Comparison of ENCODE assay signal across 8 mouse cellular contexts in the genomic region with DNA sequence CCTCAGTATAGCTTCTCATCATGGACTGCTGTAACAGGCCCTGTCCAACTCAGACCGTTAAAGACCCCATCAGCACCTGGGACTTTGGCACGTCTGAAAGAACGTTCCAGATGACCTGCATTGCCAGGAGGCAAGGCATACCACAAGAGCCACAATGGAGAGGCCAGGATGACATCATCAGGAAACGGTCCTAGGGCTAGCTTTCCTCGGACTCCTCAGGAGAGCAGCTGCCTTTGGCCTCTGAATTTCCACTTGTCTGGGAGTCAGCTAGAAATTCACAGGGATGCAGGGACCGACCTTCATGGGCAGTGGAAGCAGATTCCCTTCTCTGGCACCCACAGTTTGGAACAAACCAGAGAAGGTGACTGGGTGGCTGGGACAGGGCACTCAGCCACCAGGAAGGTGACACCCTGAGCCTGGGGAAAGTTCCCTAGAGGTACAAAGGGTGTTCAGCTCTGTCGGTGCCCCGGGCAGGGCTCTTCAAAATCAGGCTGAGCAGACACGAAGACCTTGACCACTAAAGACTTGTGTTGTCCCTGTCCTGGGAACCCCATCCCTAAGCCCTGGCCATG. TPM values are rescaled to one million over a fixed set of nuclear protein-coding genes. Genes with fewer than 3 reads are reported as not detected.
DNase-seq lines count a peak whose midpoint lies in the region; ATAC-seq and TF ChIP-seq lines count a peak whose summit lies in the region.

No protein-coding gene starts in this region.

- ATAC-seq in neural tube, embryonic 11.5 days (ENCODE audit: insufficient read depth, low FRiP score, low TSS enrichment) = no peak
- ATAC-seq in forebrain, postnatal 0 days = no peak
- no peak for ATAC-seq in kidney, embryonic 16.5 days (ENCODE audit: low FRiP score, low TSS enrichment)

- TF ChIP-seq CTCF in forebrain, postnatal 0 days (IDR thresholded peaks at IDR 0.05; ENCODE audit: low read depth) = no peak
- TF ChIP-seq CTCF in small intestine, adult 2 months (IDR thresholded peaks at IDR 0.05; ENCODE audit: extremely low read depth, insufficient read length, insufficient replicate concordance, low read depth, low read length) = no peak

- H3K9ac ChIP-seq in neural tube, embryonic 11.5 days (ENCODE audit: low read length) = peak overlapping the region; percentile 20; the same call in 1 of the 2 replicates
- 0 out of 2 replicates have a peak overlapping the region, but pooled peaks have one; percentile 23 for H3K9ac ChIP-seq in forebrain, postnatal 0 days
- H3K9ac ChIP-seq in kidney, embryonic 16.5 days (replicated peaks; ENCODE audit: low read length) = no peak overlapping the region

- H3K36me3 ChIP-seq in neural tube, embryonic 11.5 days (ENCODE audit: control insufficient read depth, insufficient read depth, low read length) = no peaks in the 10 kb centered on the region
- no peaks in the 10 kb centered on the region for H3K36me3 ChIP-seq in forebrain, postnatal 0 days (ENCODE audit: insufficient read depth)
- no peaks in the 10 kb centered on the region for H3K36me3 ChIP-seq in kidney, embryonic 16.5 days (ENCODE audit: insufficient read depth, low read length)
- H3K36me3 ChIP-seq in small intestine, adult 2 months (ENCODE audit: control insufficient read depth, insufficient read depth, low read length) = no peaks in the 10 kb centered on the region

- no peak for TF ChIP-seq POLR2A in small intestine, adult 2 months (IDR thresholded peaks at IDR 0.05; ENCODE audit: low read depth, low read length)

- H3K27ac ChIP-seq in neural tube, embryonic 11.5 days (ENCODE audit: low read depth, low read length) = peak overlapping the region; percentile 92
- peak overlapping the region; percentile 77 for H3K27ac ChIP-seq in forebrain, postnatal 0 days (ENCODE audit: low read depth, low read length)
- H3K27ac ChIP-seq in kidney, embryonic 16.5 days (ENCODE audit: low read length) = peak overlapping the region; percentile 76
- H3K27ac ChIP-seq in small intestine, adult 2 months (ENCODE audit: insufficient read depth, low read depth, low read length) = peak overlapping the region; percentile 51

- no peaks in the 10 kb centered on the region for H3K27me3 ChIP-seq in neural tube, embryonic 11.5 days (ENCODE audit: control insufficient read depth, insufficient read depth, low read length)
- no peaks in the 10 kb centered on the region for H3K27me3 ChIP-seq in forebrain, postnatal 0 days (ENCODE audit: insufficient read depth, low read length)
- no peaks in the 10 kb centered on the region for H3K27me3 ChIP-seq in kidney, embryonic 16.5 days (ENCODE audit: insufficient read depth, low read length)
- H3K27me3 ChIP-seq in small intestine, adult 2 months (ENCODE audit: control insufficient read depth, insufficient read depth, low read length) = no peaks in the 10 kb centered on the region

- no peak for DNase-seq in neural tube, embryonic 11.5 days (ENCODE audit: low spot score)
- no peak for DNase-seq in neural tube, embryonic 10.5 days (ENCODE audit: extremely low spot score, low spot score)
- DNase-seq in forebrain, postnatal 0 days = peak; percentile 22
- no peak for DNase-seq in urinary bladder, postnatal 10 days (ENCODE audit: low spot score)
- no peak for DNase-seq in thymus, postnatal 14 days
- no peak for DNase-seq in right cerebral cortex, postnatal 4 days

- no peak overlapping the region; the same call in 1 of the 2 replicates for H3K4me2 ChIP-seq in neural tube, embryonic 11.5 days (ENCODE audit: low read depth)
- H3K4me2 ChIP-seq in forebrain, postnatal 0 days (ENCODE audit: low read depth) = peak overlapping the region; percentile 21; the same call in 1 of the 2 replicates
- H3K4me2 ChIP-seq in kidney, embryonic 16.5 days (replicated peaks; ENCODE audit: low read depth, low read length) = no peak overlapping the region

- no peaks in the 10 kb centered on the region for H3K9me3 ChIP-seq in neural tube, embryonic 11.5 days (ENCODE audit: control insufficient read depth, low read length)
- H3K9me3 ChIP-seq in forebrain, postnatal 0 days (ENCODE audit: low read length) = no peaks in the 10 kb centered on the region
- no peaks in the 10 kb centered on the region for H3K9me3 ChIP-seq in kidney, embryonic 16.5 days (ENCODE audit: low read length)

- H3K4me3 ChIP-seq in neural tube, embryonic 11.5 days (ENCODE audit: low read depth, low read length) = no peak overlapping the region
- H3K4me3 ChIP-seq in forebrain, postnatal 0 days (ENCODE audit: low read depth, low read length) = no peak overlapping the region
- no peak overlapping the region for H3K4me3 ChIP-seq in kidney, embryonic 16.5 days (ENCODE audit: low read length)
- H3K4me3 ChIP-seq in small intestine, adult 2 months (ENCODE audit: low read depth, low read length) = no peak overlapping the region

- H3K4me1 ChIP-seq in neural tube, embryonic 11.5 days (ENCODE audit: control insufficient read depth, insufficient read depth, low read length) = peaks cover 66% of the 10 kb centered on the region
- H3K4me1 ChIP-seq in forebrain, postnatal 0 days (ENCODE audit: insufficient read depth) = peaks cover 29% of the 10 kb centered on the region
- peaks cover 95% of the 10 kb centered on the region for H3K4me1 ChIP-seq in kidney, embryonic 16.5 days (ENCODE audit: insufficient read depth, low read length)
- H3K4me1 ChIP-seq in small intestine, adult 2 months (ENCODE audit: control insufficient read depth, insufficient read depth, insufficient read length, low read length) = peaks cover 51% of the 10 kb centered on the region

- WGBS in neural tube, embryonic 11.5 days = 44% methylated on average over 9 of the region's 9 CpGs
- 35% methylated on average over 9 of the region's 9 CpGs for WGBS in forebrain, postnatal 0 days
- 35% methylated on average over 9 of the region's 9 CpGs for WGBS in kidney, embryonic 16.5 days
- WGBS in small intestine, adult 2 months = 31% methylated on average over 9 of the region's 9 CpGs

RNA-seq across cellular contexts. Expression of a gene that starts 21.7 kb away (rescaled TPM):
- polyA plus RNA-seq in neural tube, embryonic 11.5 days (2014; fragmentation: Nextera tagmentation; extraction: Ambion mirVana) = 14.9 and 16.8 TPM in 2 replicates
- total RNA-seq in forebrain, postnatal 0 days (2014; rRNA removed) = 10.0 and 14.3 TPM in 2 replicates
- 7.9 and 11.1 TPM in 2 replicates for polyA plus RNA-seq in forebrain, postnatal 0 days (2015; fragmentation: Nextera tagmentation; extraction: Ambion mirVana)
- polyA plus RNA-seq in kidney, embryonic 16.5 days (2015; fragmentation: Nextera tagmentation; extraction: Ambion mirVana) = 30.6 and 34.1 TPM in 2 replicates
- polyA plus RNA-seq in small intestine, adult 2 months (2012; rRNA removed) = 48.5 and 115 TPM in 2 replicates

RNA-seq across cellular contexts. Expression of a gene that starts 22.0 kb away (rescaled TPM):
- polyA plus RNA-seq in neural tube, embryonic 11.5 days (2014; fragmentation: Nextera tagmentation; extraction: Ambion mirVana) = 0.62 and 0.81 TPM in 2 replicates
- total RNA-seq in forebrain, postnatal 0 days (2014; rRNA removed) = 1.4 and 2.0 TPM in 2 replicates
- 1.4 and 1.8 TPM in 2 replicates for polyA plus RNA-seq in forebrain, postnatal 0 days (2015; fragmentation: Nextera tagmentation; extraction: Ambion mirVana)
- polyA plus RNA-seq in kidney, embryonic 16.5 days (2015; fragmentation: Nextera tagmentation; extraction: Ambion mirVana) = 1.5 TPM in 2 replicates
- 0.15 and 0.25 TPM in 2 replicates for polyA plus RNA-seq in small intestine, adult 2 months (2012; rRNA removed)

RNA-seq across cellular contexts. Expression of a gene that starts 45.6 kb away (rescaled TPM):
- 12.3 and 13.2 TPM in 2 replicates for polyA plus RNA-seq in neural tube, embryonic 11.5 days (2014; fragmentation: Nextera tagmentation; extraction: Ambion mirVana)
- total RNA-seq in forebrain, postnatal 0 days (2014; rRNA removed) = 24.1 and 36.5 TPM in 2 replicates
- polyA plus RNA-seq in forebrain, postnatal 0 days (2015; fragmentation: Nextera tagmentation; extraction: Ambion mirVana) = 28.6 and 31.8 TPM in 2 replicates
- polyA plus RNA-seq in kidney, embryonic 16.5 days (2015; fragmentation: Nextera tagmentation; extraction: Ambion mirVana) = 18.0 and 18.4 TPM in 2 replicates
- 6.9 and 12.1 TPM in 2 replicates for polyA plus RNA-seq in small intestine, adult 2 months (2012; rRNA removed)

RNA-seq across cellular contexts. Expression of a gene that starts 45.8 kb away (rescaled TPM):
- polyA plus RNA-seq in neural tube, embryonic 11.5 days (2014; fragmentation: Nextera tagmentation; extraction: Ambion mirVana) = 42.0 and 42.6 TPM in 2 replicates
- total RNA-seq in forebrain, postnatal 0 days (2014; rRNA removed) = 43.9 and 46.0 TPM in 2 replicates
- 35.5 and 40.0 TPM in 2 replicates for polyA plus RNA-seq in forebrain, postnatal 0 days (2015; fragmentation: Nextera tagmentation; extraction: Ambion mirVana)
- polyA plus RNA-seq in kidney, embryonic 16.5 days (2015; fragmentation: Nextera tagmentation; extraction: Ambion mirVana) = 53.7 and 54.8 TPM in 2 replicates
- polyA plus RNA-seq in small intestine, adult 2 months (2012; rRNA removed) = 23.1 and 44.6 TPM in 2 replicates

RNA-seq across cellular contexts. Expression of a gene that starts 55.8 kb away (rescaled TPM):
- 2.9 and 4.9 TPM in 2 replicates for polyA plus RNA-seq in neural tube, embryonic 11.5 days (2014; fragmentation: Nextera tagmentation; extraction: Ambion mirVana)
- 2.5 and 4.9 TPM in 2 replicates for total RNA-seq in forebrain, postnatal 0 days (2014; rRNA removed)
- polyA plus RNA-seq in forebrain, postnatal 0 days (2015; fragmentation: Nextera tagmentation; extraction: Ambion mirVana) = 1.6 and 2.0 TPM in 2 replicates
- 10.1 and 14.2 TPM in 2 replicates for polyA plus RNA-seq in kidney, embryonic 16.5 days (2015; fragmentation: Nextera tagmentation; extraction: Ambion mirVana)
- polyA plus RNA-seq in small intestine, adult 2 months (2012; rRNA removed) = 8.0 and 12.1 TPM in 2 replicates
